Mouse (Mus musculus) limb, embryonic 13.5 days (tissue): ENCODE measurements at regions not wholly inside any gene's neighbourhood (a gene's known extent, or its start where the extent isn't known, plus 50 kb on each side); places are given as distances from the start of the nearest gene placed in this dataset.

Experiments used
- ATAC-seq: fragments of 200-750 bp; cut with Nextera tagmentation; 2 replicates; pipeline ENCODE4 v1.8.0; 2017; ENCODE audit warnings: low read depth, moderate number of reproducible peaks, moderate TSS enrichment; ENCODE audit not compliant: low FRiP score
- H3K27ac ChIP-seq: fragments of 300-500 bp; sonication (generic); 2 replicates; pipeline ENCODE4 v1.5.1; 2015; ENCODE audit warnings: inconsistent platforms, mild to moderate bottlenecking, moderate library complexity
- H3K27me3 ChIP-seq: fragments of 300-500 bp; sonication (generic); 2 replicates; pipeline ENCODE4 v1.6.1; 2015; ENCODE audit warnings: mild to moderate bottlenecking, inconsistent platforms
- H3K36me3 ChIP-seq: fragments of 300-500 bp; sonication (generic); 2 replicates; pipeline ENCODE4 v1.6.1; 2015; ENCODE audit warnings: inconsistent platforms, mild to moderate bottlenecking, moderate library complexity
- H3K4me1 ChIP-seq: fragments of 300-500 bp; sonication (generic); 2 replicates; pipeline ENCODE4 v1.6.1; 2015; ENCODE audit warnings: inconsistent platforms
- H3K4me2 ChIP-seq: fragments of 300-500 bp; sonication (generic); replicated peaks from 2 replicates; pipeline ENCODE4 v1.6.1; 2015; ENCODE audit warnings: inconsistent platforms, mild to moderate bottlenecking, moderate library complexity
- H3K4me3 ChIP-seq: fragments of 300-500 bp; sonication (generic); 2 replicates; pipeline ENCODE4 v1.5.1; 2015; ENCODE audit warnings: moderate library complexity, mild to moderate bottlenecking, inconsistent platforms
- H3K9ac ChIP-seq: fragments of 300-500 bp; sonication (generic); 2 replicates; pipeline ENCODE4 v1.6.1; 2015; ENCODE audit warnings: mild to moderate bottlenecking, inconsistent platforms
- H3K9me3 ChIP-seq: fragments of 300-500 bp; sonication (generic); 2 replicates; pipeline ENCODE4 v1.6.1; 2016; ENCODE audit warnings: inconsistent platforms
- WGBS: fragments of 180-500 bp; shearing (Covaris S2); methylation state at CpG from one replicate; pipeline ENCODE4 v1.1.7; 2015; 5-methylcytosine and 5-hydroxymethylcytosine counted together

GRCm38 (mm10) chr2:169156908-169157307 is 201.5 kb upstream of the Zfp64 start:
- WGBS, result 49% methylated on average over 8 of the region's 8 CpGs
- ATAC-seq, result no peak

GRCm38 (mm10) chr2:169154881-169155280 is 199.5 kb upstream of the Zfp64 start:
- H3K9me3 ChIP-seq, result no peaks in the 10 kb centered on the region
- ATAC-seq, result no peak
- 41% methylated on average over 12 of the region's 12 CpGs for WGBS
- H3K4me1 ChIP-seq, result peaks cover 37% of the 10 kb centered on the region
- peaks cover 32% of the 10 kb centered on the region for H3K27me3 ChIP-seq
- H3K4me2 ChIP-seq, result no peak overlapping the region
- no peak overlapping the region for H3K9ac ChIP-seq
- H3K36me3 ChIP-seq, result no peaks in the 10 kb centered on the region
- no peak overlapping the region for H3K27ac ChIP-seq
- no peak overlapping the region for H3K4me3 ChIP-seq

More at GRCm38 (mm10) chr2:169156908-169157307, 201.5 kb upstream of the Zfp64 start:
- Histone ChIP-seq H3K4me2 (no peak overlapping the region), H3K4me3 (no peak overlapping the region), H3K36me3 (no peaks in the 10 kb centered on the region), H3K4me1 (peaks cover 43% of the 10 kb centered on the region), H3K9ac (no peak overlapping the region), H3K9me3 (no peaks in the 10 kb centered on the region), H3K27ac (no peak overlapping the region), H3K27me3 (peaks cover 46% of the 10 kb centered on the region)

GRCm38 (mm10) chr2:169147655-169148054 is 192.3 kb upstream of the Zfp64 start:
- ATAC-seq, result no peak
- Histone ChIP-seq H3K9me3 (no peaks in the 10 kb centered on the region), H3K4me1 (no peaks in the 10 kb centered on the region), H3K4me2 (no peak overlapping the region), H3K36me3 (no peaks in the 10 kb centered on the region), H3K4me3 (no peak overlapping the region), H3K27me3 (peaks cover 10% of the 10 kb centered on the region), H3K27ac (no peak overlapping the region), H3K9ac (no peak overlapping the region)
- 82% methylated on average over 7 of the region's 7 CpGs for WGBS

- WGBS, result 64% methylated on average over 8 of the region's 8 CpGs
- Histone ChIP-seq H3K27ac (no peak overlapping the region), H3K4me1 (0 out of 2 replicates have a peak, but pooled peaks cover 3% of the 10 kb centered on the region), H3K36me3 (no peaks in the 10 kb centered on the region), H3K4me2 (no peak overlapping the region), H3K9me3 (no peaks in the 10 kb centered on the region), H3K27me3 (peaks cover 7% of the 10 kb centered on the region; the same call in 1 of the 2 replicates), H3K9ac (no peak overlapping the region), H3K4me3 (no peak overlapping the region)
- ATAC-seq, result no peak
These were observed 186.8 kb upstream of the Zfp64 start for GRCm38 (mm10) chr2:169142224-169142623.

- H3K4me2 ChIP-seq, result no peak overlapping the region
- no peak for ATAC-seq
- H3K27me3 ChIP-seq, result peaks cover 18% of the 10 kb centered on the region
- no peaks in the 10 kb centered on the region for H3K36me3 ChIP-seq
- H3K4me3 ChIP-seq, result no peak overlapping the region
- WGBS, result 50% methylated on average over 15 of the region's 15 CpGs
- H3K27ac ChIP-seq, result no peak overlapping the region
- peaks cover 7% of the 10 kb centered on the region; the same call in 1 of the 2 replicates for H3K4me1 ChIP-seq
- no peaks in the 10 kb centered on the region for H3K9me3 ChIP-seq
- H3K9ac ChIP-seq, result no peak overlapping the region
These were observed 178.5 kb upstream of the Zfp64 start for GRCm38 (mm10) chr2:169133855-169134254.

- 91% methylated on average over 10 of the region's 10 CpGs for WGBS
- no peak overlapping the region for H3K9ac ChIP-seq
These were observed 170.1 kb upstream of the Zfp64 start for GRCm38 (mm10) chr2:169125476-169125875.

GRCm38 (mm10) chr2:169122887-169123286 is 167.5 kb upstream of the Zfp64 start:
- H3K27ac ChIP-seq, result no peak overlapping the region
- ATAC-seq, result no peak
- H3K9me3 ChIP-seq, result peaks cover 9% of the 10 kb centered on the region; the same call in 1 of the 2 replicates
- no peaks in the 10 kb centered on the region for H3K36me3 ChIP-seq
- 85% methylated on average over 7 of the region's 7 CpGs for WGBS
- H3K4me1 ChIP-seq, result no peaks in the 10 kb centered on the region
- H3K9ac ChIP-seq, result no peak overlapping the region
- no peak overlapping the region for H3K4me3 ChIP-seq
- no peaks in the 10 kb centered on the region for H3K27me3 ChIP-seq
- no peak overlapping the region for H3K4me2 ChIP-seq

More at GRCm38 (mm10) chr2:169125476-169125875, 170.1 kb upstream of the Zfp64 start:
- Histone ChIP-seq H3K27me3 (no peaks in the 10 kb centered on the region), H3K4me3 (no peak overlapping the region), H3K4me2 (no peak overlapping the region), H3K4me1 (no peaks in the 10 kb centered on the region), H3K36me3 (no peaks in the 10 kb centered on the region), H3K9me3 (peaks cover 9% of the 10 kb centered on the region; the same call in 1 of the 2 replicates), H3K27ac (no peak overlapping the region)
- ATAC-seq, result no peak

DNA sequence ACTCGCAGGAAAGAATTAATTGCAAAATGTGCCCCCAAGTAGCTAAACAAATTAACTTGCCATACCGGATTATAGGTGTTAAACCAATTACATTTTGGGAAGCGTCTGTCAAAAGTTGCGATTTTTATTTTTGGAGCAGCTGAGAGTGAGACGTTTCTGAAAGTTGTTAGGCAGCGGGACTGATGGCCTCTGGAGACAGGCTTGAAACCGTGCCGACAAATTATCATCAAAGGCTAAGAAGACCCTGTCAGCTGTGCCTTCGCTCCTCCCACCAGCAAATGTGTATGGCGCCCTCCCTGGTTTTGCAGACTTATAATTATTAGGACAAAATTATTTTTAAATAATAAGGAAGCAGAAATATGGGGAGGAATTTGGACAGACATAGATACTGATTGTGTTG is 161.5 kb upstream of the Zfp64 start:
- no peaks in the 10 kb centered on the region for H3K36me3 ChIP-seq
- ATAC-seq, result no peak
- no peak overlapping the region for H3K27ac ChIP-seq
- H3K4me2 ChIP-seq, result no peak overlapping the region
- no peaks in the 10 kb centered on the region for H3K9me3 ChIP-seq
- H3K9ac ChIP-seq, result no peak overlapping the region
- no peak overlapping the region for H3K4me3 ChIP-seq
- H3K27me3 ChIP-seq, result no peaks in the 10 kb centered on the region
- H3K4me1 ChIP-seq, result no peaks in the 10 kb centered on the region
- 42% methylated on average over 10 of the region's 10 CpGs for WGBS

- 84% methylated on average over 4 of the region's 4 CpGs for WGBS
- no peak for ATAC-seq
- Histone ChIP-seq H3K4me1 (no peaks in the 10 kb centered on the region), H3K27ac (no peak overlapping the region), H3K27me3 (no peaks in the 10 kb centered on the region), H3K9me3 (peaks cover 5% of the 10 kb centered on the region; the same call in 1 of the 2 replicates), H3K4me2 (no peak overlapping the region), H3K9ac (no peak overlapping the region), H3K36me3 (no peaks in the 10 kb centered on the region), H3K4me3 (no peak overlapping the region)
These were observed 153.7 kb upstream of the Zfp64 start for GRCm38 (mm10) chr2:169109044-169109443.

GRCm38 (mm10) chr2:169108037-169108436 is 152.7 kb upstream of the Zfp64 start:
- ATAC-seq, result no peak
- H3K27me3 ChIP-seq, result no peaks in the 10 kb centered on the region
- no peak overlapping the region for H3K27ac ChIP-seq
- H3K9me3 ChIP-seq, result peaks cover 5% of the 10 kb centered on the region; the same call in 1 of the 2 replicates
- no peak overlapping the region for H3K4me3 ChIP-seq
- no peaks in the 10 kb centered on the region for H3K36me3 ChIP-seq
- H3K9ac ChIP-seq, result no peak overlapping the region
- no peaks in the 10 kb centered on the region for H3K4me1 ChIP-seq
- H3K4me2 ChIP-seq, result no peak overlapping the region
- 34% methylated on average over 10 of the region's 10 CpGs for WGBS

- Histone ChIP-seq H3K27ac (no peak overlapping the region), H3K4me1 (peaks cover 16% of the 10 kb centered on the region), H3K4me2 (no peak overlapping the region), H3K27me3 (no peaks in the 10 kb centered on the region), H3K9ac (no peak overlapping the region), H3K36me3 (no peaks in the 10 kb centered on the region), H3K4me3 (no peak overlapping the region), H3K9me3 (peaks cover 12% of the 10 kb centered on the region; the same call in 1 of the 2 replicates)
- 90% methylated on average over 13 of the region's 13 CpGs for WGBS
- ATAC-seq, result no peak
These were observed 146.3 kb upstream of the Zfp64 start for GRCm38 (mm10) chr2:169101506-169102261.

DNA sequence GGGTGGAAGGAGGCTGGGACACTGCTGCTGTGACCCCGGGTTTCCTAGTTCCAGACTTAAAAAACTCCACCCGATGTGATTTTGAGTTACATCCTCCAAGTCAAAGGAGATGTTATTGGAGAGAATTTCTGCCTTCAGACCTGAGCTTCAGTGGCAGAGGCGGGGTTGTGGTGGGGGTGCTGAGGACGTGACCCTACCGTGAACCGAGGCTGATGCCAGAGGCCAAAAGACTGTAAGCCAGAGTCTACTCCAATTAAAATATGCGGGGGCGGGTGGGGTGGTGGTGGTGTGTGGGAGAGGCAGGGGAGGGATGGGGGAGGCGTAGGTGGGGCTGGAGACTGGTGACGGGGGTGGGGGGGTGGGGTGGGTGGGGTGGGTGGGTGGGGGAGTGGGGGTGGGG is 145.1 kb upstream of the Zfp64 start:
- Histone ChIP-seq H3K27ac (no peak overlapping the region), H3K36me3 (no peaks in the 10 kb centered on the region), H3K9ac (no peak overlapping the region), H3K4me2 (no peak overlapping the region), H3K4me1 (peaks cover 16% of the 10 kb centered on the region), H3K9me3 (peaks cover 12% of the 10 kb centered on the region; the same call in 1 of the 2 replicates), H3K27me3 (no peaks in the 10 kb centered on the region), H3K4me3 (no peak overlapping the region)
- WGBS, result 74% methylated on average over 6 of the region's 10 CpGs
- no peak for ATAC-seq
